Mouse (Mus musculus): ENCODE data around the gene Cpn2. TPM values are rescaled to one million over a fixed set of nuclear protein-coding genes. Genes with fewer than 3 reads are reported as not detected.
A peak's percentile ranks its signal among the peaks of the same experiment; 100 is the strongest.

The Cpn2 gene
- total RNA-seq (2021) = under 1 TPM in 1 of 2 experiments, not detected in 1; 0.05 TPM
- long read RNA-seq, experiment 1 = 0 reads
- long read RNA-seq, experiment 2 = 0 reads

- no peak for DNase-seq (ENCODE audit: low spot score)
Observed at GRCm38 (mm10) chr16:30267359-30267758, at the start of gene Cpn2. TSS of gene Cpn2 (minus strand) at chr16:30267499.

- no peak for DNase-seq (ENCODE audit: low spot score)
Observed at GRCm38 (mm10) chr16:30314236-30314635, 46.9 kb upstream of the Cpn2 start.

DNA sequence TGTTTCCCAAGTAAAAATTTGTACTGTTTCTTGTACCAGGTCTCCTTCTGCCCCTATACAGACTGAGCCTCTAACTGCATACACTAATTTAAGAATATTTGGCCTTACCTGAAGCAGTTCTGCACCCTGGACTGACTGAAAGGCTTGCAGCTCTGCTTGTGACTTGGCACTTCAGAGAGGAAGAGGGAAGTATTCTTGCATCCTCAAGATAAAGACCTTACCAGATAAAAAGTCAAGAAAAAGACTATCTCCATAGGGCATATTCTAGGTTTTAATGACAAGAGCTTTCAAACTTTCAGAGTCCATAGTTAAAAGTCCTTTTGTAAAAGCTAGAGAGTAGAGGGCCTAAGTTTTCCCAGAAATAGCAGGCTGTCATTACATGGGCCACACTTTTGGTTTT lies 43.3 kb upstream of the Cpn2 start, which contains the start of gene Gp5:
Gene Gp5 (minus strand): TSS at position 133 of the 400 bp plus-strand sequence.
- DNase-seq (ENCODE audit: low spot score) = no peak

DNA sequence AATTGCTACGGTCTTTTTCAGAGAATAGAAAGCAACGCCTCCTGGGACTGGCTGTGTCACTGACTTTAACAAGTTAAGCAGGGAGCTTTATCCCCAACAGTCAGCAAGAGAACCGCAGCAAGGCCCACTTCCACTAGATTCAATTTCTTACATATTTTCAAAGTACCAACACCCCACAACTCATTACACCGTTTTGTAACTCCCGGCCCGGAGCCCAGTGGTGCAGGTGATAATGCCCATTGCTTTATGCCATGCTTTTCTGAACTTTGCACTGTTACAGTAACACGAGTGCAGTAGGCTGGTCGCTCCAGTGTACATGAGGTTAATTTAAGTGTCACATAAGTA lies 42.8 kb upstream of the Cpn2 start:
- no peak for DNase-seq (ENCODE audit: low spot score)

- no peak for DNase-seq (ENCODE audit: low spot score)
Observed at GRCm38 (mm10) chr16:30309395-30310170, 42.3 kb upstream of the Cpn2 start.

DNA sequence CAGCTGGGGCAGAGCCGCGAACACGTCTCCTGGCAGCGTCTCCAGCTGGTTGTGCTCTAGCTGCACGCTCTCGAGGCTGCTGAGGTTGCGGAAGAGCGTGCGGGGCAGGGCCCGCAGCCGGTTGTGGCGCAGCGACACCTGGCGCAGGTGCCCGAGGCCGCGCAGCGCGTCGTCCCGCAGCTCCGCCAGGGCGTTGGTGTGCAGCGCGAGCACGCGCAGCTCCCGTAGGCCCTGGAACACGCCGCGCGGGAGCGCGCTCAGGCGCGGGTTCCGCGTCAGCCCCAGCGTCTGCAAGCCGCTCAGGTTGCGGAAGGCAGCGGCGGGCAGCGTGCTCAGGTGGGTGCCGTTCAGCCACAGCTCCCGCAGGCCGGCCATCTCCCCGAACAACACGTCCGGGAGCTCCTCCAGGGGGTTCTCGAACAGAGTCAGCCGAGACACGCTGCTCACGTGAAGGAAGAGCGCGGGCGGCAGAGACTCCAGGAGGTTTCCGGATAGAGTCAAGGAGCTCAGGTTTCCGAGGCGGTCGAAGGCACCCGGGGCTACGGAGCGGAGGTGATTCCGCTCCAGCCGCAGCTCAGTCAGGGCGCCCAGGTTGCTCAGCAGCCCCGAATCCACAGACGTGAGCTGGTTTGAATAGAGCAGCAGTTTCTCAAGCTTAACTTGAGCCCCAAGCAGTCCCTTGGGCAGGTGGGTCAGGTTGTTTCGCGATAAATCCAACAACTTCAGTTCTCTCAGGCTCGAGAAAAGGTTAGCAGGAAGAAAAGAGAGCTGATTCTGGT lies 41.5 kb upstream of the Cpn2 start:
- DNase-seq (ENCODE audit: low spot score) = peak; percentile 15

- no peak for DNase-seq (ENCODE audit: low spot score)
Observed at GRCm38 (mm10) chr16:30307961-30308615, 40.8 kb upstream of the Cpn2 start.

DNA sequence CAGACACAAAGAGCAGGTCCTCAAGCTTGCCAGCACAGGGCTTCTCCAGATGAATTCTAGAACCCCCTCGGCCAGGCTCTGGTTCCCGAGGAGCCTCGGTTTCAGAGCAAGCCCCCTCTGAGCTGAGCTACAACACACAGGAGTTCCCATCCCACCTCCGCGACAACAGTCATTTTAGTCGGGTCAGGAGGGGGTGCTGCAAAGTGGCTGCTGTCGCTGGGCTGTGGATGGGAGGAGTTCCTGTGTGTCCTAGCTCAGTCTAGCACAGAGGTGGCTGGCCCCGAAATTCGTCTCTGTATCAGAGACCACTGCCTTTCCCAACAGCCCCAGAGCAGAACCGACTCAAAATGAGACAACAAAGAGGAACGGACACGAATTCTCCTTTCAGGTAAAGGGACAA lies 40.0 kb upstream of the Cpn2 start:
- DNase-seq (ENCODE audit: low spot score) = no peak

- no peak for DNase-seq (ENCODE audit: low spot score)
Observed at GRCm38 (mm10) chr16:30306102-30306501, 38.8 kb upstream of the Cpn2 start.

- no peak for DNase-seq (ENCODE audit: low spot score)
Observed at GRCm38 (mm10) chr16:30304236-30304635, 36.9 kb upstream of the Cpn2 start.

GRCm38 (mm10) chr16:30303411-30303810 lies 36.1 kb upstream of the Cpn2 start:
- DNase-seq (ENCODE audit: low spot score) = no peak

GRCm38 (mm10) chr16:30302686-30303085 lies 35.4 kb upstream of the Cpn2 start:
- DNase-seq (ENCODE audit: low spot score) = no peak

GRCm38 (mm10) chr16:30299711-30300277 lies 32.5 kb upstream of the Cpn2 start:
- no peak for DNase-seq (ENCODE audit: low spot score)

- no peak for DNase-seq (ENCODE audit: low spot score)
Observed at GRCm38 (mm10) chr16:30297450-30297849, 30.2 kb upstream of the Cpn2 start.

DNA sequence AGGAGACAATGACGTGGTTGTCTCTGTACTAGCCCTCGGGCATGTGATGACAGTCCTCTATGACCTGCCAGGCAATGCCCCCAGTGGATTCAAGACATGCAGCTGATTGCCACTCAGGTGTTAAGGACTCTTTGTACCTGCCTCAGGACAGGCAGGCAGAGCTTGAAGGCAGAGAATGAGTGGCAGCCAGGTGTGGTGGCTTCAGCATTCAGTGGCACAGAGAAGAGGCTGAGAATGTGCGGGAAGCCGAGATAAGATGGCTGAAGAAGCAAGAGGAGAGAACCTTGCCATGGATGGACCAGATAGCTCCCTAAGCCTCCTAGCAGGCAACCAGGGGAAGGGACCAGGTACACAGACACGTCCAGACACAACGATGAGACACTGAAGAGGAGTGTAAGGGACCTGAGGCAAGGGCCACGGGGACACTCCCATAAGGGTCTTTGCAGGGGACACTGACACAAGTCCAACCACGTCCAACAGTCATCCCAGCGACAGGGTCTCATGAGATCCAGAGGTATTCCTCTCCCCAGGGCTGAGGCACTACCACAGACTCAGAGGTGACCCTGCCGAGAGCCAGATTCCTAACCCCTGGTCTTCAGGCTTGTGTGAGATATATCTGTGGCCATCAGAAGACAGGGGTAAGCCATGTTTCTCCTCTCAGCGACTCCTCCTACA lies 29.4 kb upstream of the Cpn2 start:
- DNase-seq (ENCODE audit: low spot score) = no peak

GRCm38 (mm10) chr16:30295106-30295505 lies 27.8 kb upstream of the Cpn2 start:
- DNase-seq (ENCODE audit: low spot score) = no peak

DNA sequence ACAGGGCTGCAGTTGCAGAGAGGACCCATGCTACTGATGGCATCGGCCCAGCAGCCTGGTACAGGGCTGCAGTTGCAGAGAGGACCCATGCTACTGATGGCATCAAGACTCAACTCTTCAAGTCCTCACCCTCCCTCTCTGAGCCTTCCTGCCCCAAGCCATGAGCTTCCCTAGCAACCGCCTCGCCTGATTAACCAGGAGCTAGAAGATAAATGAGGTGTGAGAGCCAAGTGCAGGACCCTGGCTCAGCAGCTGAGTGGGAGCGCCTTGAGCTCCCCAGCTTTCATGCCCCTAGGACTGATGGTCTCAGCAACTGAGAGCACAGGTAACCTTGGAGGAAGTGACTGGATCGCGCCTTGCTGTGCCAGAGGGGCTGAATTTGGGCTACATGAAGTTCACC lies 23.1 kb upstream of the Cpn2 start:
- DNase-seq (ENCODE audit: low spot score) = no peak

DNA sequence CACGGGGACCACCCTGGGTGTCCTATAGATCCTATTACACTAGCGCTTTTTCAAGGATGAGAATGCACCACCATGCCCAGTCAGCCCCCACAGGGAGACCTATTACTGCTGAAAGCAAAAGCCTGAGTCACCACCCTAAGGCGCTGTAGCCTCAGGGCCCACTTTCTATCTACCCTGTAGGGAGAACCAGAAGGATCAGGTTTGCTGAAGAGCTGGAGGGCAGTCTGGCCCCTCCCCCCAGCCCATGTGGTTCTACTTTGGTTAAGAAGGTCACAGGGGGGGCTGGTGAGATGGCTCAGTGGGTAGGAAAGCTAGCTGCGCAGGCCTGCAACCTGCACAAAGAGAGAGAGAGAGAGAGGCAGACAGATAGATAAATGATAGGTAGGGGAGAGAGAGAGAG lies 18.4 kb upstream of the Cpn2 start:
- DNase-seq (ENCODE audit: low spot score) = no peak

GRCm38 (mm10) chr16:30283743-30284337 lies 16.5 kb upstream of the Cpn2 start:
- DNase-seq (ENCODE audit: low spot score) = no peak

GRCm38 (mm10) chr16:30282844-30283495 lies 15.7 kb upstream of the Cpn2 start, which contains the start of gene Lrrc15:
TSS of gene Lrrc15 (minus strand) at chr16:30283256.
- DNase-seq (ENCODE audit: low spot score) = no peak

Data from gastrocnemius, adult 18-20 months (tissue).